Mouse (Mus musculus) liver, adult 2 months (tissue): ENCODE measurements around the gene Galnt4.

Source experiments
- CTCF ChIP-seq: fragments of 200-500 bp; IDR thresholded peaks from 2 replicates; pipeline ENCODE4 v1.5.1; 2011; ENCODE audit warnings: low read depth, low read length, control low read depth
- POLR2A ChIP-seq: fragments of 200-500 bp; IDR thresholded peaks from 2 replicates; pipeline ENCODE4 v1.6.1; 2011; ENCODE audit warnings: low read length, control low read depth; ENCODE audit not compliant: insufficient read depth; ENCODE audit errors: extremely low read depth

DNA sequence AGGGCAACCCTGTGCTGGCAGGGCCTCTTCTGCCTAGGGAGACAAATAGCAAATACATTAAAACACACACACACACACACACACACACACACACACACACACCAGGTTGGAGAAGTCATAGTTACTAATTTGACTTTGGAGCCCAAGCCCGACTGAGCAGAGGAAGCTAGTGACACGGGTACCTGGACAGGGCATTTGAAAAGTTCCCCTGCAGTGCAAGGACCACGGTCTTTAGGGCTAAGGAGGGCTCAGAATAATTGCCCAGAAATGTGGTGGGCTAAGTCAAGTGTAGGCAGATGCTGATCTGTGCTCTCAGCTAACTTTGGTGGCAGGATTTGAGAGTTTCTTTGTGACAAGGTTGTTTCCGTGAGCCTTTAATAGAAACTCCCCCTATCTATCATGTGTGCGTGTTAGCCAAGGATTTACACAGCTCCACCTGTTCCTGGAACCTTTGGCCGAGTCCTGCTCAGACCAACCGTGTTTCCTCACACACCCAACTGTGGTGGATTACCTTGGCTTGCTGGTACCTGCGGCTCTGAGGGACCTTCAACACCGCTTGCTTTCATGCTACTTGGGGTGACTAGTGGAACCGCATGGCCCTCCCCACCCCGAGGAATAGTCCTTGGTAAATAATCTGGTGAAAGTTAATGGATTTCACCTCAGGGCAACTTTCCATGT, 24.8 kb downstream of the Galnt4 start:
- TF ChIP-seq CTCF (no peak), POLR2A (no peak)
